Mouse (Mus musculus): ENCODE measurements at regions not wholly inside any gene's neighbourhood (a gene's known extent, or its start where the extent isn't known, plus 50 kb on each side); places are given as distances from the start of the nearest gene placed in this dataset.

DNA sequence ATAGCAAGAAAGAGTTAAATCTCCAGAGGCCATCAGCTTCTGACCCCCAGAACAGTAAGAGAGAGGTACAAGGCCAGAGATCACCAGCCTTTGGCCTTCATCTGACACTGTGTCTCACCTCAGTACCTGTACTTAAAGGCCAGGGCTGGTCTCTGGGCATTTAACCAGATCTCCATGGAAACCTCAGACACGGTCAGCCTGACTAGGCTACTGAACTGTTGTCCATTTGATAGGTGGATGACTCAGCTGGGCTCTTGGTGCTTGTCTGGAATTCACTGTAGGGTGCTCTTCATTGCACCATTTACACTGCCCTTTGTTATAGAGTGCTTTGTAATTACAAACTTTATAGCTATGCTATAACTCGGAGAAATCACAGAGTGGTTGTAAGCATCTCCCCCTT is 335.1 kb upstream of the Camk1g start:
- TF ChIP-seq GATA1 (IDR thresholded peaks at IDR 0.05; ENCODE audit: low read length) (no peak), TAL1 (IDR thresholded peaks at IDR 0.05; ENCODE audit: low read length) (no peak)
